Mouse (Mus musculus): ENCODE measurements around the gene Sectm1a. TPM values are rescaled to one million over a fixed set of nuclear protein-coding genes. Genes with fewer than 3 reads are reported as not detected.
"Not testable (repeated sequence)": the region's sequence is repeated elsewhere in the genome, so short reads cannot be mapped to it uniquely, and the experiment has no call there.

The Sectm1a gene
- polyA plus RNA-seq, 1 experiment from 2014 or later = 0.63 TPM

GRCm38 (mm10) chr11:121111051-121111450, 30.0 kb upstream of the Sectm1a start:
- TF ChIP-seq CTCF (IDR thresholded peaks at IDR 0.05; ENCODE audit: low read depth) = no peak

DNA sequence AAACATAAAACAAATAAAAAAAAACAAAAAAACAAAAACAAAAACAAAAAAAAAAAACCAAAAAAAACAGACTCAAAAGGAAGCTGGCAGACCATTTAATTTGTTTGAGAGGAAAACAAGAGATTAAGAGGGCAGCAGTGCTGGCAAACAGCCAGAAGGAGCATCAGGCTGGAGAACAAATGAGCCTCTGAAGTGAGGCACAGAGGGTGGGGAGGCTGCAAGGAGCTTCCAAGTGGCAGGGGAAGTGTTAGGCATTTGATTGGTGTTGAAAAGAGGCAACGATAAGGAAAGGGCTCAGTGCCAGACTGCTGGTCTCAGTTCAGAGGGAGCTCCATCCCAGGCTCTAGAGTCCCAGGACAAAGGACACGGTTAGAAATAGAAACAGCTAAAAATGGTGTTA, 29.0 kb upstream of the Sectm1a start:
- DNase-seq (ENCODE audit: low spot score) (peak; percentile 26), ATAC-seq (replicated peaks; ENCODE audit: low FRiP score, low read depth) (no peak)
- no peak overlapping the region for H3K27ac ChIP-seq
- H3K4me2 ChIP-seq (ENCODE audit: low read length) = no peak overlapping the region
- peaks cover 4% of the 10 kb centered on the region; the same call in 1 of the 2 replicates for H3K4me1 ChIP-seq (replicated peaks; ENCODE audit: insufficient read depth, low read length)
- H3K9me3 ChIP-seq (replicated peaks; ENCODE audit: low read length) = no peaks in the 10 kb centered on the region
- TF ChIP-seq CTCF (IDR thresholded peaks at IDR 0.05; ENCODE audit: low read depth) = no peak
- H3K4me3 ChIP-seq (replicated peaks; ENCODE audit: low read depth, low read length) = no peak overlapping the region
- WGBS = 16% methylated on average over 2 of the region's 2 CpGs
- H3K36me3 ChIP-seq (ENCODE audit: insufficient read depth, low read length) = no peaks in the 10 kb centered on the region
- H3K9ac ChIP-seq (ENCODE audit: low read depth, low read length) = no peak overlapping the region
- no peaks in the 10 kb centered on the region for H3K27me3 ChIP-seq (ENCODE audit: insufficient read depth, low read length)

More at GRCm38 (mm10) chr11:121111051-121111450, 30.0 kb upstream of the Sectm1a start:
- no peaks in the 10 kb centered on the region for H3K27me3 ChIP-seq (ENCODE audit: insufficient read depth, low read length)
- no peaks in the 10 kb centered on the region for H3K36me3 ChIP-seq (ENCODE audit: insufficient read depth, low read length)
- no peaks in the 10 kb centered on the region for H3K9me3 ChIP-seq (replicated peaks; ENCODE audit: low read length)
- ATAC-seq (replicated peaks; ENCODE audit: low FRiP score, low read depth) (no peak), DNase-seq (ENCODE audit: low spot score) (no peak)
- peaks cover 4% of the 10 kb centered on the region; the same call in 1 of the 2 replicates for H3K4me1 ChIP-seq (replicated peaks; ENCODE audit: insufficient read depth, low read length)
- 84% methylated on average over 3 of the region's 3 CpGs for WGBS
- H3K4me2 ChIP-seq (ENCODE audit: low read length) = no peak overlapping the region
- H3K4me3 ChIP-seq (replicated peaks; ENCODE audit: low read depth, low read length) = no peak overlapping the region
- no peak overlapping the region for H3K9ac ChIP-seq (ENCODE audit: low read depth, low read length)
- no peak overlapping the region for H3K27ac ChIP-seq

GRCm38 (mm10) chr11:121108061-121108460, 27.0 kb upstream of the Sectm1a start:
- no peak for TF ChIP-seq CTCF (IDR thresholded peaks at IDR 0.05; ENCODE audit: low read depth)
- Histone ChIP-seq H3K4me1 (replicated peaks; ENCODE audit: insufficient read depth, low read length) (peaks cover 4% of the 10 kb centered on the region; the same call in 1 of the 2 replicates), H3K36me3 (ENCODE audit: insufficient read depth, low read length) (no peaks in the 10 kb centered on the region), H3K9ac (ENCODE audit: low read depth, low read length) (no peak overlapping the region), H3K27me3 (ENCODE audit: insufficient read depth, low read length) (no peaks in the 10 kb centered on the region), H3K4me3 (replicated peaks; ENCODE audit: low read depth, low read length) (no peak overlapping the region), H3K27ac (no peak overlapping the region), H3K9me3 (replicated peaks; ENCODE audit: low read length) (no peaks in the 10 kb centered on the region), H3K4me2 (ENCODE audit: low read length) (no peak overlapping the region)
- no peak for ATAC-seq (replicated peaks; ENCODE audit: low FRiP score, low read depth)
- DNase-seq (ENCODE audit: low spot score) = peak; percentile 50
- 48% methylated on average over 9 of the region's 9 CpGs for WGBS

DNA sequence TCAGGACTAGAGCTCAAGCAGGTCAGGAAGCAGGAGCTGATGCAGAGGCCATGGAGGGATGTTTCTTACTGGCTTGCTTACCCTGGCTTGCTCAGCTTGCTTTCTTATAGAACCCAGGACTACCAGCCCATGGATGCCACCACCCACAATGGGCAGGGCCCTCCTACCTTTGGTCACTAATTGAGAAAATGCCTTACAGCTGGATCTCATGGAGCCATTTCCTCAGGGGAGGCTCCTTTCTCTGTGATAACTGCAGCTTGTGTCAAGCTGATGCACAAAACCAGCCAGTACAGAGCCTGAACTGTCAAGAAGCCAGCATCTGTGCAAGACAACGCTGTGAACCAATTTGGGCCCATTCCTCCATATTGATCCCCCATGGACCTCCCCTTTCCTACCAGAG, 26.2 kb upstream of the Sectm1a start:
- not testable (repeated sequence) for H3K27me3 ChIP-seq (ENCODE audit: insufficient read depth, low read length); H3K4me1 ChIP-seq (replicated peaks; ENCODE audit: insufficient read depth, low read length); ATAC-seq (replicated peaks; ENCODE audit: low FRiP score, low read depth); H3K4me2 ChIP-seq (ENCODE audit: low read length); H3K36me3 ChIP-seq (ENCODE audit: insufficient read depth, low read length); H3K4me3 ChIP-seq (replicated peaks; ENCODE audit: low read depth, low read length); H3K9me3 ChIP-seq (replicated peaks; ENCODE audit: low read length); H3K27ac ChIP-seq; H3K9ac ChIP-seq (ENCODE audit: low read depth, low read length); DNase-seq (ENCODE audit: low spot score)
- WGBS = 81% methylated on average over 1 of the region's 1 CpGs

DNA sequence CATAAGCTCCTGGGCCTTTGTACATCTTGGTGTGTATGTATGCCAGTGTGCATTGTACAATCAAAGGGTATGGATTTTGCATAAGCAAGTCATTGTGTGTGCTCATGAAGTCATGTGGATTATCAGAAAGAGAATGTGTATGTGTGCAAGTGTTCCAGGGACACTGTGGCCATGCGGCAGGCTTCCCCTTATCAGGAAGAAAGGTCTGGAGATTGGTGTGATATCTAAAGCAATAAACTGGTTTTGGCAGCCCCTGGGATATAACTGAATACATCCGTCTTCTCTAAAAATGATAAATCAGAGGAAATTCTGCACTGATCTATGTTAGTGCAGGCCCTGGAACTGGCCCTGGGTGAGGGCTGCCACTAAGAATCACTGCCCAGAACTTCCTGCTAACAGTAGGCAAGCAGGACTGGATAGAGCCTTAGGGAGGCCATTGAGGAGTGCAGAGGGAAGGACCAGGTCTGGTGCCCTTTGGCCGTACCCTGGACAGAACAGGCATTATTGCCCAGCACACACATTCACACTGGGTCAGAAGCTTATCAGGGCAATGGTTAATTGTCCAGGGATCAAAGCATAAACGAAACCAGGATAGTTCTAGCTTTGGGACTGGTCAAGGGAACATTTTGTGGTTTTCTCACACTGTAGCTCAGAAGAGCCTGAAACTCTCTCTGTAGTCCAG, 20.2 kb upstream of the Sectm1a start:
- peak overlapping the region; percentile 66; the same call in 1 of the 2 replicates for H3K27ac ChIP-seq
- H3K9me3 ChIP-seq (replicated peaks; ENCODE audit: low read length) = no peaks in the 10 kb centered on the region
- no peak for TF ChIP-seq CTCF (IDR thresholded peaks at IDR 0.05; ENCODE audit: low read depth)
- no peaks in the 10 kb centered on the region for H3K27me3 ChIP-seq (ENCODE audit: insufficient read depth, low read length)
- H3K9ac ChIP-seq (ENCODE audit: low read depth, low read length) = no peak overlapping the region
- 64% methylated on average over 4 of the region's 4 CpGs for WGBS
- DNase-seq (ENCODE audit: low spot score) (no peak), ATAC-seq (replicated peaks; ENCODE audit: low FRiP score, low read depth) (no peak)
- H3K4me3 ChIP-seq (replicated peaks; ENCODE audit: low read depth, low read length) = no peak overlapping the region
- 0 out of 2 replicates have a peak, but pooled peaks cover 6% of the 10 kb centered on the region for H3K4me1 ChIP-seq (replicated peaks; ENCODE audit: insufficient read depth, low read length)
- no peaks in the 10 kb centered on the region for H3K36me3 ChIP-seq (ENCODE audit: insufficient read depth, low read length)
- no peak overlapping the region for H3K4me2 ChIP-seq (ENCODE audit: low read length)

DNA sequence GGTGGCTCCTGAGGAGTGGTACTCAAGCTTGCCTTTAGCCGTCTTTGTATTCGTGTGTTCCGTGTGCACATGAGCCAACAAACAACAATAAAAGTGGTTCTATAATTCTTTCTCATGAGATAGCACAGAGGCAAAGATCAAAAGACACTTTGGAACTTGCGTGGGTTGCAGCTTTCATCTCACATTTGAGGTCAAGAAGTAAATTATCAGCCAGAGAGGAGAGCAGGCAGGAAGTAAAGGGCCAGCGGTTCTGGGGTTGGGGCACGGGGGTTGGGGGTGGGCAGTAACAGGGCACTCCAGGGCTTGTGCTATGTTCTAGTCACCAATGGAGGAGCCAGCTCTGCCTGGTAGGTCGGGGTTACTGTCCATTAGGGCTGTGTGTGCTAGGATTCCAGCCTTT, 19.7 kb upstream of the Sectm1a start:
- Histone ChIP-seq H3K36me3 (ENCODE audit: insufficient read depth, low read length) (no peaks in the 10 kb centered on the region), H3K4me1 (replicated peaks; ENCODE audit: insufficient read depth, low read length) (0 out of 2 replicates have a peak, but pooled peaks cover 6% of the 10 kb centered on the region), H3K27ac (peak overlapping the region; percentile 66; the same call in 1 of the 2 replicates), H3K9ac (ENCODE audit: low read depth, low read length) (no peak overlapping the region), H3K4me2 (ENCODE audit: low read length) (no peak overlapping the region), H3K27me3 (ENCODE audit: insufficient read depth, low read length) (no peaks in the 10 kb centered on the region), H3K4me3 (replicated peaks; ENCODE audit: low read depth, low read length) (no peak overlapping the region), H3K9me3 (replicated peaks; ENCODE audit: low read length) (no peaks in the 10 kb centered on the region)
- DNase-seq (ENCODE audit: low spot score) (peak; percentile 64), ATAC-seq (replicated peaks; ENCODE audit: low FRiP score, low read depth) (peak; percentile 74; the same call in 1 of the 2 replicates)
- 15% methylated on average over 7 of the region's 7 CpGs for WGBS
- no peak for TF ChIP-seq CTCF (IDR thresholded peaks at IDR 0.05; ENCODE audit: low read depth)

Data from kidney, postnatal 0 days (tissue).